Mouse (Mus musculus) Muller cell, postnatal 12 days (primary cell): ENCODE data around the gene Kdm8.
A peak's percentile ranks its signal among the peaks of the same experiment; 100 is the strongest.
"Not testable (repeated sequence)": the region's sequence is repeated elsewhere in the genome, so short reads cannot be mapped to it uniquely, and the experiment has no call there.

Experiments
- DNase-seq: peaks from one replicate; pipeline ENCODE4 v3.0.0-alpha.2; 2015; ENCODE audit errors: inconsistent ontology term

The Kdm8 gene

GRCm38 (mm10) chr7:125444464-125445401, at the start of gene Kdm8:
Kdm8 (plus strand) TSS chr7:125444676.
- peak; percentile 95 for DNase-seq

- no peak for DNase-seq
Observed at GRCm38 (mm10) chr7:125398116-125398515, 46.4 kb upstream of the Kdm8 start.

GRCm38 (mm10) chr7:125398687-125399086, 45.8 kb upstream of the Kdm8 start:
- no peak for DNase-seq

DNA sequence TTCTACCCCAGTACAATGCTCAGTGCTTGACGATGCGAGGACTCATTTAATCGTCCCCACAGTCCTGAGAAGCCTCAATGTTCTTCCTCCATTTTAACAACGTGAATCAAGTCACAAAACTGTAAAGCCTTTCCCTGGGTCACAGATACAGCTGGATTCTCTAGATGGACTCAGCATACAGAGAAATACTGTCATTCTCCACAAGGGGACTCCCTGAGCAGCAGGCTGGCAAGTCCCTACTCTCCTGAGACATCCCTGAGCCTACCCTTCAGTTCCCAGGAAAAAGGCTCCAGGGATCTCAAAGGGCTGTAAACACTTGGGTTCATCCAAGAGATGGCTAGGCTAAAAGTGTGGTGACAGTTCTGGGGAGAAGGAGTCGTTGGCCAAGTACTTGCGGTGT, 37.3 kb upstream of the Kdm8 start:
- DNase-seq: no peak

- DNase-seq: no peak
Observed at GRCm38 (mm10) chr7:125415087-125415486, 29.4 kb upstream of the Kdm8 start.

- DNase-seq: no peak
Observed at GRCm38 (mm10) chr7:125415776-125416175, 28.7 kb upstream of the Kdm8 start.

DNA sequence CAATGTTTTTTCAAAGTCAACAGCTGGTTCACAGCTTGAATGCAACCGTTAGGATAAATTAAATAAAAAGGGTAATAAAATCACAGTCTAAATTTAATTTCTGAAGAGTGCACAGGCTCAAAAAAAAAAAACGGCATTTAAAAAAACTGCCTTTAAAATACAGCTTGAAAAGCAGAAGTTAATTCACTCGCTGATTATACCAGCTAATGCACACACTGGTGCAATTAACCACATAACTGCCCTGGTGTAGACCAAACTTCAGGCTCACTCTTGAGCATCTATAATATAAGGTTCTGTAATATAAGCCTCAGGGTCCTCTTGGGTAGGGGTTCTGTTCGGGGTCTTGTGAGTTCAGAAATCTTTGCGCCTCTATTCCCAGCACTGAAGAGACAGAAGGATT, 27.7 kb upstream of the Kdm8 start:
- DNase-seq: no peak

DNA sequence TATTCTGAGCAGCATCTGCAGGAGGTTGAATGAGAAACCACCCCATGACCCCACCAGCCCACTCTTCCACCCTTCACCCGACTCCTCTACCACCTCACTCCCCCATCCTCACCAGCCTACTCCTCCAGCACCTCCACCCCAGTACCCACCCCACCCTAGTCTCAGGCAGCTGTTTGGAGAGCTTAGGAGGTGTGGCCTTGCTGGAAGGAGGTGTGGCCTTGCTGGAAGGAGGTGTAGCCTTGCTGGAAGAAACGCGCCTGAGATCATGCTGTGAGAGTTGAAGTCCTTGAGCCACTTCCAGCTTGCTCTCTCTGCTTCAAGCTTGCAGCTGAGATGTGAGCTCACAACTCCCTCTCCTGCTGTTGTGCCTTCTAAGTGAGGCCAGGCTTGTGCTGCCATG, 26.1 kb upstream of the Kdm8 start:
- DNase-seq: no peak

DNA sequence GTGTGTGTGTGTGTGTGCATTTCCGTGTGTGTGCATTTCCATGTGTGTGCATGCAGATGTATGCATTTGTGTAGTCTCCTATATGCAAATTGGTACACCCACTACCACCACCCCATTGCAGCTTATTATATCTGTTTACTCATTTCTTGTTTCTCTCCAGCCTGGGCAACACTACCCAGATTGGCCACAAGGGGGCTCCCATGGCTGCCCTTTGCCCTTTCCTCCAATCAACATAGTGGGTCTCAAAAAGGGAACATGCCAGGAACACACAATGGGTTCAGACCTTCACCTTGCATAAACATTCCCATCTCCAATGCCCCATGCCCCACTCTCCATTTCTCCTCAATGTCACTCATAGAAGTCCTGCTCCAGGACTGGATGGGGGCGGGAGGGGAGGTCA, 24.3 kb upstream of the Kdm8 start:
- peak; percentile 31 for DNase-seq

DNA sequence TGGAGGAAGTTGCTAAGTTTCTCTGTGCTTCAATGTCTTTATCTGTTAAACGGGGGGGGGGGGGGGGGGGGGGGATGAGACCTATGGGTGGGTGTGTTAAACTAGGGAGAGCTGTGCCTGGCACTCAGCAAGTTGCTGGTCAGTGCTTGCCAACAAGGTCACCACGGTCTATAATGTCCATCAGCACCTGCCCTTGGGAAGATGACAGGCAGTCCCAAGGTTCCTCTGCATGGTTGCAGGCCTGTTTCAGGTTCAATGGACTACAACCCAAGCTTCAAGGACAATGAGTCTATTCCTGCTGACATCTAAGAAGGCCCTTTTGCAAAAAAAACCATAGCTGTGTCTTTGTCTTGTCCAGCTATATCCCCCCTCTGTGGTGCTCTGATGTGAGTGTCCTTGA, 22.6 kb upstream of the Kdm8 start:
- DNase-seq: no peak

DNA sequence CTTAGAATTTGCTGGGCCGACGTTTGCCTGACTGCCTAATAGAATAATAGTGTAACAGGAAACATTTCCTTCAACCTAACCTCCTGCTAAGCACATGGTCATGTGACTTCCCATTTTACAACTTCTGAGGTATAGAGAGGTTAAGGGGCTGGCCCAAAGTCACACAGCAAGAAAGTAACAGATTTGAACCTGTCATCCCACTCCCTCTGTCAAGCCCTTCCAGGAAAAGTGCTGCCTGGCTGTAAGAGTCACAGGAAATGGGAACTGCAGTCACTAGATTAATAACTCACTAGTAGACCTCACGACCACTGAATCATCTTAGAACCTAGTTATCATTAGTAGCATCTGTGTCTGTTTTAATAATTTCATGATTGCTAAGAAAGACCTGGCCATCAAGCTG, 21.4 kb upstream of the Kdm8 start:
- no peak for DNase-seq

GRCm38 (mm10) chr7:125427492-125428090, 16.9 kb upstream of the Kdm8 start:
- no peak for DNase-seq

- DNase-seq: no peak
Observed at GRCm38 (mm10) chr7:125428381-125428780, 16.1 kb upstream of the Kdm8 start.

DNA sequence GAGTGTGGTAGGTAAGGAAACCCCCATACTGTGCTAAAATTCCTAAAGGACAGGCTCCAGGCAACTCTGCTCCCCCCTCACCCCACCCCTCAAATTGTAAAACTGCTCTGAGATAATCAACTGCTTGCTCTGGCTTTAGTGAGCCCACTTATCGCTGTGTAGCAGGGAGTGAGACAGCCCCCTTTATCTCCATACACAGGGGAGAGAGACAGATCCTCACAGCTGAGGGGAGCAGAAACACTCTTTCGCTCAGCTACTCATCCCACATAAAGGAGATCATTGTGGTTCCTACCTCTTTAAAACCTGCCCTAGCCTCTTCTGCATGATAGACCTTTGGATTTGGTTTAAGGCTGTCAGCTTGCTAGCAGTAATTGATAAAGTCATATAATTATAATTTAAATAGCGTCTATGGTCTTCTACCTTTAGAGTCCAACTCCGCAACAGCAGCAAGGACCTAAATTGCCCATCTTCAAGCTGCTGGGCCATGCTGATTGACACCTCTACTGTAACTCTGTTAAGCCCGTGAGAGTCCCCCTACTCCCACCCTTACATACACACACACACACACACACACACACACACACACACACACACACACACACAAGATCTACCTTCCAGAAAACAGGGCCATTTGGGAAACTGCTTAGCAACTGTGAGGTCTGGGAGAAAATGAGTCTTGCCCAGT, 15.5 kb upstream of the Kdm8 start:
- DNase-seq: not testable (repeated sequence)

DNA sequence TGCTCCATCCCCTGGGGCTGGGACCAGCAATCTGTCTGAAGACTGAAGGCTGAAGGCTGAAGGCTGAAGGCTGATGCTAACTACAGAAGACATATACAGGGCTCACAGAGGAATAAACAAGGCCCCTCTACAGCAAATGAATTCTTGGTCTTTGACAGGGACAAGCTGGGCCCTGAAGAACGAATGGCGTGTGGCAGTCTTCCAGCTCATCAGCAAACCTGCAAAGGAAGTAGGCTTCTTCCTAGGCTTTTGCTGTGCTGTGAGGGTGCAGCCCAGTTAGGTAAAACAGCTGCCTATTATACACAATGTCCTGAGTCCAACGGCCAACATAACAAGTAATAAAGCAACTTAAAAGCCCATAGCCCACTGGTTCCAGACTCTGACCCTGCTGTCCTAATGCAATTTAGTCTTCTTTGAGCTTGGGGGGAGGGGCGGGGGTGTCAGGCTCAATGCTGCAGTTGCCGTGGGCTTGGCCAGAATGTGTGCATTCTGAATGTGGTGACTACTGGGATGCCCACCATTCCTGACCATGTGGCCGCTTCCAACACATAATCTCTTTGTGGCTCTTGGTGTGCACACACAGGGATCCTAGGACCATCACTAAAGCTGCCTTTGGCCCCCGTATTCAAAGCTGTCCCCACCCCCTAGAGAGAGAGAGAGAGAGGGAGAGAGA, 14.2 kb upstream of the Kdm8 start:
- no peak for DNase-seq

- DNase-seq: no peak
Observed at GRCm38 (mm10) chr7:125433874-125434273, 10.6 kb upstream of the Kdm8 start.

DNA sequence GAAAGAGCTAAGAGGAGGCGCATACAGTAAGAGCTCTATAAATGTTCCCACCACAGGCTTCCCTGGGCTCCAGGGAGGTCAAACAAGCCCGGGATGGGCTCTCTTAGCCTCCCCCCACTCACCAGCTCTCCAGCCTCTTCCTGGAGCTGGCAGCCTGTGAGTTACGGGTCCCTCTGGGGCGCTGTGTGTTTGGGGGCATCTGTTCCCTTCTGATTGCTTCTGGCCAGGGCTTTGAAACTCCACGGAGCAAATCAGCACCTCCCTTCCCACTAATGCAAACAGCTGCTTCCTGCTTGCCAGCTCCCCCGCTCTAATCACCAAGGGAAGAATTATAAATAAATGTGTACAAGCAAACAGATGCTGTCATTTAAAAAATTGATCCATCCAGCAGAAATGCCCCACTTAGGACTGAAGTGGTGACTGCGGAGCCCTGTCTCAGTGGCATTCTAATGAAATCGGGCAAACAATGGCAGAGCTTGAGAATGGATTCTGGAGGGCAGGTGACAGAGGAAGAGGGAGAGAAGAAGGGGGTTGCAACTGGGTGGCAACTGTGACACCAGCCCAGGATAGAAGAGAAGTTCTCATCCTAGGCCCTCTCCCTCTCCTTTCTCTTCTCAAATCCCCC, 9.7 kb upstream of the Kdm8 start:
- no peak for DNase-seq

- DNase-seq: no peak
Observed at GRCm38 (mm10) chr7:125442323-125442722, 2.2 kb upstream of the Kdm8 start.

- no peak for DNase-seq
Observed at GRCm38 (mm10) chr7:125444076-125444463, 406 bp upstream of the Kdm8 start.

DNA sequence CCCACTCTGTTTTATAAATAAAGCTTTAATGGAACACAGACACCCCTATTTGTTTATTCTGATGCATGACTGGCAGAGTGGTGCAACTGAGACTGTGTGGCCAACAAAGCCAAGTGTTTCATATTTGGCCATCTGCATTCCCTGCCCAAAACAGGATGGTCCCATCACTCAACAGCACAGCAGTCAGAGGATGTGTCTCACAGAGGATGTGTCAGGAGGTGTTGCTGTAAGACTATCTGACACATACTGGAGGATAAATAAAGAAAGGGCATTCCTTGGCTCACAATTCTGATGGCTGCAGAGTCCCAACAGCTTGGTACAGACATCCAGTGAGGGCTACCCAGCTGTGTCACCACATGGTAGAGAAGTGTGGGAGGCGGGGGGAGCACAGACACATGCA, 6.2 kb downstream of the Kdm8 start:
- no peak for DNase-seq

DNA sequence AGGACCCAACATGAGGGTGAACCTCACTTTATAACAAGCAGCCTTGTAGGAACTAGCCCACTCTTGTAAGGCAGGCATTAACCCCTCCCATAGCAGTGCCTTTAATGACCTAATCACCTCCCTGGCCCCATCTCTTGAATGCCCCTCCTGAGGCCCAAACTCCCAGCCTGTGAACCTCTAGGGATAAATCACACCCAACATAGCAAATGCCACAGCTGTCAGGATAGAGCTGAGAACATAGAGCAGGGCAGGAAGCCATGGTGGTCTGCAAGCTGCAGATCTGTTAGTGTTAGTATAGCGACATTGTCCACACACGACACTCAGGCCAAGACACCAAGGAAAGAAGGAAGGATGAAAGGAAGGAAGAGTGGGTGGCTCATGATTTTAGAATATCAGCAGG, 6.6 kb downstream of the Kdm8 start:
- DNase-seq: no peak

DNA sequence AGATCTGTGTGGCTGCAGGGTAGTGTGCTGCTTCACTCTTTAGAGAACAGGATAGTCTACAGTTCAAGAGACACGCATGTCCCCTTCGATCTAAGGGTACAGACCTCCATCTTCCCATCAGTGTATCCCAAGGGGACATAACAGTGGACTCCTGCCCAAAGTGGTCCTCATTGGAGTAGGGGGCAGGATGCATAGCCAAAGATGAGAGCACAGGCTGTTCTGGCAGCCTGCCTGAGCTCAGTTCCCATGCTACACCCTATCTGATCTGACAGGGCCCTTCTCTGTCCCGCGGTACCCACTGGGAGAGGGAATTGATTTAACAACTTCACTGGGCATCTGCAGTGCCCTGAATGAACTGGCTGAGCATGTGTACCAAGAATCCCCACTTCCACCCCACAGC, 9.2 kb downstream of the Kdm8 start:
- DNase-seq: no peak
